ENCODE assay signal across 16 mouse cellular contexts in genomic region chr11:32026634-32027033, GRCm38 (mm10). TPM values are rescaled to one million over a fixed set of nuclear protein-coding genes. Genes with fewer than 3 reads are reported as not detected.
DNase-seq lines count a peak whose midpoint lies in the region; ATAC-seq and TF ChIP-seq lines count a peak whose summit lies in the region.
"Had no signal": no experiment of that assay in that cellular context is flagged by ENCODE, and none has a peak within 500 bp of the region (broad histone marks: within the 10 kb centered on the region; RNA-seq: fewer than 3 reads in every experiment).

No protein-coding gene starts in this region.

- 70% methylated on average over 5 of the region's 5 CpGs for WGBS in forebrain, embryonic 10.5 days
- 62% methylated on average over 5 of the region's 5 CpGs for WGBS in hindbrain, embryonic 11.5 days
- WGBS in midbrain, embryonic 15.5 days = 53% methylated on average over 5 of the region's 5 CpGs

- no peaks in the 10 kb centered on the region for H3K9me3 ChIP-seq in forebrain, embryonic 10.5 days
- no peaks in the 10 kb centered on the region for H3K9me3 ChIP-seq in hindbrain, embryonic 11.5 days (ENCODE audit: control insufficient read depth, low read length)
- H3K9me3 ChIP-seq in midbrain, embryonic 15.5 days = no peaks in the 10 kb centered on the region

- no peak for TF ChIP-seq CTCF in layer of hippocampus, adult 2 months (conservative IDR thresholded peaks at IDR 0.05)

- no peaks in the 10 kb centered on the region for H3K36me3 ChIP-seq in forebrain, embryonic 10.5 days (replicated peaks)
- H3K36me3 ChIP-seq in hindbrain, embryonic 11.5 days (ENCODE audit: control insufficient read depth, insufficient read depth, low read length) = no peaks in the 10 kb centered on the region
- H3K36me3 ChIP-seq in midbrain, embryonic 15.5 days (replicated peaks) = 0 out of 2 replicates have a peak, but pooled peaks cover 2% of the 10 kb centered on the region

- no peak overlapping the region for H3K9ac ChIP-seq in hindbrain, embryonic 11.5 days (ENCODE audit: low read depth, low read length)
- H3K9ac ChIP-seq in midbrain, embryonic 15.5 days = no peak overlapping the region

- peaks cover 32% of the 10 kb centered on the region for H3K4me1 ChIP-seq in forebrain, embryonic 10.5 days
- H3K4me1 ChIP-seq in hindbrain, embryonic 11.5 days (replicated peaks; ENCODE audit: control insufficient read depth, insufficient read depth, low read length) = peaks cover 3% of the 10 kb centered on the region
- peaks cover 85% of the 10 kb centered on the region for H3K4me1 ChIP-seq in midbrain, embryonic 15.5 days

- no peak for ATAC-seq in hindbrain, embryonic 11.5 days (ENCODE audit: low FRiP score)
- no peak for ATAC-seq in midbrain, embryonic 15.5 days (replicated peaks)

- H3K4me3 ChIP-seq in layer of hippocampus, adult 2 months = no peak overlapping the region
- H3K4me3 ChIP-seq in forebrain, embryonic 10.5 days = no peak overlapping the region
- no peak overlapping the region for H3K4me3 ChIP-seq in hindbrain, embryonic 11.5 days (ENCODE audit: low read depth, low read length)
- no peak overlapping the region for H3K4me3 ChIP-seq in midbrain, embryonic 15.5 days
- H3K4me3 ChIP-seq: heart, adult 2 months had no signal

- H3K27me3 ChIP-seq in forebrain, embryonic 10.5 days (ENCODE audit: poor library complexity, severe bottlenecking) = no peaks in the 10 kb centered on the region
- no peaks in the 10 kb centered on the region for H3K27me3 ChIP-seq in hindbrain, embryonic 11.5 days (ENCODE audit: control insufficient read depth, insufficient read depth, low read length)
- H3K27me3 ChIP-seq in midbrain, embryonic 15.5 days (replicated peaks) = no peaks in the 10 kb centered on the region

- H3K4me2 ChIP-seq in hindbrain, embryonic 11.5 days (replicated peaks; ENCODE audit: low read depth, low read length) = no peak overlapping the region
- no peak overlapping the region for H3K4me2 ChIP-seq in midbrain, embryonic 15.5 days

- H3K27ac ChIP-seq in layer of hippocampus, adult 2 months = peak overlapping the region; percentile 90
- 0 out of 2 replicates have a peak overlapping the region, but pooled peaks have one; percentile 16 for H3K27ac ChIP-seq in forebrain, embryonic 10.5 days
- H3K27ac ChIP-seq in hindbrain, embryonic 11.5 days (ENCODE audit: low read depth, low read length) = peak overlapping the region; percentile 47; the same call in 1 of the 2 replicates
- H3K27ac ChIP-seq in midbrain, embryonic 15.5 days = peak overlapping the region; percentile 90
- H3K27ac ChIP-seq: heart, adult 2 months had no signal

- DNase-seq in layer of hippocampus, adult 2 months (ENCODE audit: low spot score in 2 of 2) = no peak
- DNase-seq in layer of hippocampus, adult 11-12 months (ENCODE audit: low spot score) = no peak
- DNase-seq in forebrain, embryonic 10.5 days (ENCODE audit: extremely low spot score, low spot score) = no peak
- DNase-seq in hindbrain, embryonic 11.5 days (ENCODE audit: low spot score) = no peak
- DNase-seq in ovary, postnatal 36 days (ENCODE audit: low spot score) = no peak
- DNase-seq in ovary, adult 18-20 months (ENCODE audit: low spot score) = no peak
- DNase-seq in testis, postnatal 14 days (ENCODE audit: low spot score) = no peak
- DNase-seq: adrenal gland, postnatal 36 days; cerebellum, postnatal 36 days; heart, adult 2 months; heart, postnatal 4 days; lung, postnatal 10 days; right cerebral cortex, postnatal 4 days had no signal

RNA-seq across cellular contexts. Expression of gene Nsg2, which starts 26.4 kb away (rescaled TPM):
- 100 to 1,000 TPM; 662 to 700 TPM for total RNA-seq in layer of hippocampus, adult 2 months (2021)
- polyA plus RNA-seq in forebrain, embryonic 10.5 days (2016; fragmentation: Nextera tagmentation; extraction: Ambion mirVana) = 9.8 and 16.1 TPM in 2 replicates
- polyA plus RNA-seq in hindbrain, embryonic 11.5 days (2014; fragmentation: Nextera tagmentation; extraction: Ambion mirVana) = 44.3 and 44.9 TPM in 2 replicates
- 653 and 655 TPM in 2 replicates for polyA plus RNA-seq in midbrain, embryonic 15.5 days (2015; fragmentation: Nextera tagmentation; extraction: Ambion mirVana)
- total RNA-seq: gastrocnemius, adult 18-20 months; MEL had no signal

Comparison
In these comparisons a context has a peak if more than half of its experiments do, and no peak if none do; other contexts are left out.
1. H3K27ac ChIP-seq: peak in every context shown above with its lines; median percentile 90 in layer of hippocampus, adult 2 months; 90 in midbrain, embryonic 15.5 days; 47 in hindbrain, embryonic 11.5 days; 16 in forebrain, embryonic 10.5 days.
2. RNA of gene Nsg2, which starts 26.4 kb away (polyA plus RNA-seq): 653 to 655 TPM in midbrain, embryonic 15.5 days; 44.3 to 44.9 TPM in hindbrain, embryonic 11.5 days and 9.8 to 16.1 TPM in forebrain, embryonic 10.5 days; every median in the first group is over 10 times any median in the second.